Mouse (Mus musculus): ENCODE measurements around the gene Fam216a.

DNA sequence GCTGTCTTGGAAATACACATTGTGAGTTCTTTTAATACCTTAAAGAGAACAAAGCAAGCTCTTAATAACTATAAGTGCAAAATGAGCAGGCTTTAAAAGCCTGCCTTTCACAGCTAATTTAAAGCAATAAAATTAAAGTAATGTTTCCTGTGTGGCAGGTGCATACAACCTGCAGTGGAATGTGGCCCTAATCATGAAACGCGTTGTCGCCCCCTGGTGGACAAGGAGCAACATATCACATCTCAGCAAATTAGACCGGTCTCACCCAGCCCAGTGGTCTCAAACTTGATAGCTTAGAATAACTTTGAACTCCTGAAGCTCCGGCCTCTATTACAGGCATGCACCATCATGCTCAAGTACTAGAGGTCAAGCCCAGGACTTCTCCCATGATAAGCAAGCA, 27.9 kb downstream of the Fam216a start:
- peak; percentile 87; the same call in 1 of the 2 replicates for TF ChIP-seq CTCF (IDR thresholded peaks at IDR 0.05; ENCODE audit: borderline replicate concordance, insufficient read depth, low read length)
- TF ChIP-seq POLR2A (IDR thresholded peaks at IDR 0.05; ENCODE audit: low read depth, low read length): no peak
